Mouse (Mus musculus) brain, embryonic 14.5 days (tissue): ENCODE results near the gene Hist4h4.

ENCODE experiments used
- CTCF ChIP-seq: fragments of 200-500 bp; IDR thresholded peaks from 2 replicates; pipeline ENCODE4 v1.5.1; 2012; ENCODE audit warnings: inconsistent platforms, mild to moderate bottlenecking, moderate library complexity, borderline replicate concordance; ENCODE audit not compliant: insufficient read depth, insufficient read length; ENCODE audit errors: extremely low read depth
- POLR2A ChIP-seq: fragments of 200-500 bp; IDR thresholded peaks from 2 replicates; pipeline ENCODE4 v1.6.1; 2012; ENCODE audit warnings: mild to moderate bottlenecking, inconsistent platforms, borderline replicate concordance; ENCODE audit not compliant: poor library complexity, insufficient read depth, insufficient read length, severe bottlenecking; ENCODE audit errors: extremely low read depth

DNA sequence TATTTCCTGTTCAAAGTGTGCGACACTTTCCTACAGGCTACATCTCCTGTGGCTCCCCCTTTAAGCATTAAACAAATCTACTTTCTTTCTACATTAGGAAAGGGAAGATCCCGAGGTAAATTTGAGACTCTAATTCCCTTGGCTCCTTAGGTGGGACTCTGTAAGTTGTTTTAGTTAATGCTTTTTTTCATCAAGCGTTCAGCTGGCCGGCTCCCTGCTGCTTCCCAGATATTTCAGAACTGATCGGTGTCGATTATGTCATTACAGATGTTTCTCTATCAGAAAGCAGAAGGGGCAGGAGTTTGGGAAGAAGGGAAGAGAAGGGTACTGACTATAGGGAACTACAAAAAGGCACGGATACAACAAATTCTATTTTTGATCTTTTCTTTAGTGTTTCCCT lies 22.9 kb upstream of the Hist4h4 start:
- TF ChIP-seq CTCF (no peak), POLR2A (no peak)
